Mouse (Mus musculus) bone marrow, adult 2 months (tissue): Measurements from ENCODE around the gene Rapgef4.

Experiments
- CTCF ChIP-seq: fragments of 200-500 bp; IDR thresholded peaks from 2 replicates; pipeline ENCODE4 v1.5.1; 2011; ENCODE audit warnings: low read length, control low read depth; ENCODE audit not compliant: control insufficient read depth, insufficient read depth
- POLR2A ChIP-seq: fragments of 200-500 bp; IDR thresholded peaks from 2 replicates; pipeline ENCODE4 v1.6.1; 2011; ENCODE audit warnings: low read depth, mild to moderate bottlenecking, control low read depth, low read length, borderline replicate concordance; ENCODE audit not compliant: control insufficient read depth

DNA sequence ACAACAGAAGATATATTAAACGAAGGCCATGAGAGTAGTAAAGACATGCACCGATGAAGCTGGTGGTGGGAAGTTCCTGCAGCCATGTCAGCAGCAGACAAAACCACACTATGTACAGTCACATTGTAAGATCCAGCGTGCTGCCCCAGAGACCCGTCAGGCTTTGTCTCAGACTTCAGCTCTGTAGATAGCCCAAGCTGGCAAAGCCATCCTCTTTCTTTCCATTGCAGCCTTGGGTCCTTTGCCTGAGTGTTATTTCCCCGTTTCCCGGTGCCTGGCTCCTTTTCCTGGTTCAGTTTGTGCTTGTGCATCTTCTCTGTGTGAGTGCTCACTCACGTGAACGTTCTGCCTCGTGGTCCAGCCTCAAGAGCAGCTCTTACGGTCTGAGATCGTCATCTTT, 265.3 kb downstream of the Rapgef4 start:
- TF ChIP-seq CTCF (no peak), POLR2A (no peak)
